Mouse (Mus musculus) C2C12 (cell line): ENCODE measurements at regions not wholly inside any gene's neighbourhood (a gene's known extent, or its start where the extent isn't known, plus 50 kb on each side); places are given as distances from the start of the nearest gene placed in this dataset.

ENCODE experiments used
- H3K27me3 ChIP-seq: one replicate; pipeline ENCODE4 v1.6.1; 2011; ENCODE audit not compliant: control insufficient read depth, insufficient read depth, insufficient read length
- H3K36me3 ChIP-seq: one replicate; pipeline ENCODE4 v1.6.1; 2011; ENCODE audit not compliant: control insufficient read depth, insufficient read depth
- H3K4me3 ChIP-seq: one replicate; pipeline ENCODE4 v1.5.1; 2011; ENCODE audit warnings: mild to moderate bottlenecking, control low read depth; ENCODE audit not compliant: poor library complexity, insufficient read depth, severe bottlenecking
- H3K79me2 ChIP-seq: one replicate; pipeline ENCODE4 v1.6.1; 2011; ENCODE audit not compliant: control insufficient read depth, insufficient read depth
- H3K79me3 ChIP-seq: one replicate; pipeline ENCODE4 v1.6.1; 2011; ENCODE audit warnings: low read depth, control low read depth
- H3ac ChIP-seq: one replicate; pipeline ENCODE3; 2011; ENCODE audit warnings: low read depth; ENCODE audit not compliant: control insufficient read depth, insufficient read length
- CEBPB ChIP-seq: IDR thresholded peaks from one replicate; pipeline ENCODE4 v1.6.1; 2011; ENCODE audit warnings: low read depth, mild to moderate bottlenecking, control low read depth, moderate library complexity
- CTCF ChIP-seq: IDR thresholded peaks from one replicate; pipeline ENCODE4 v1.5.1; 2011; ENCODE audit not compliant: control insufficient read depth, insufficient read depth, insufficient read length
- FOSL1 ChIP-seq: IDR thresholded peaks from one replicate; pipeline ENCODE4 v1.8.0; 2011; ENCODE audit warnings: mild to moderate bottlenecking, low read length; ENCODE audit not compliant: poor library complexity, insufficient read depth, severe bottlenecking
- MAX ChIP-seq: IDR thresholded peaks from one replicate; pipeline ENCODE4 v1.6.1; 2011; ENCODE audit warnings: mild to moderate bottlenecking, control low read depth
- MYOD1 ChIP-seq: IDR thresholded peaks from one replicate; pipeline ENCODE4 v1.6.1; 2011; ENCODE audit warnings: low read depth; ENCODE audit not compliant: control insufficient read depth, insufficient read length
- MYOG ChIP-seq: IDR thresholded peaks from one replicate; pipeline ENCODE4 v1.6.1; 2011; ENCODE audit not compliant: control insufficient read depth, insufficient read length; ENCODE audit errors: extremely low read depth
- USF1 ChIP-seq: IDR thresholded peaks from one replicate; pipeline ENCODE4 v1.6.1; 2011; ENCODE audit warnings: low read depth, mild to moderate bottlenecking, control low read depth, moderate library complexity

GRCm38 (mm10) chr3:60138319-60138718, 56.6 kb downstream of the Sucnr1 start:
- Histone ChIP-seq H3K79me2 (no peaks in the 10 kb centered on the region), H3K79me3 (no peaks in the 10 kb centered on the region), H3K36me3 (no peaks in the 10 kb centered on the region), H3ac (no peak overlapping the region), H3K4me3 (no peak overlapping the region), H3K27me3 (no peaks in the 10 kb centered on the region)
- no peak for TF ChIP-seq MYOG
- no peak for TF ChIP-seq USF1
- no peak for TF ChIP-seq CTCF
- TF ChIP-seq CEBPB, result no peak
- TF ChIP-seq FOSL1, result no peak
- TF ChIP-seq MYOD1, result no peak
- no peak for TF ChIP-seq MAX

GRCm38 (mm10) chr3:60159865-60160264, 78.2 kb downstream of the Sucnr1 start:
- H3K79me3 ChIP-seq, result no peaks in the 10 kb centered on the region
- no peaks in the 10 kb centered on the region for H3K36me3 ChIP-seq
- TF ChIP-seq CEBPB (no peak), USF1 (no peak), MYOG (no peak), MYOD1 (no peak), CTCF (no peak), FOSL1 (no peak)
- no peaks in the 10 kb centered on the region for H3K79me2 ChIP-seq
- no peak overlapping the region for H3ac ChIP-seq
- H3K27me3 ChIP-seq, result no peaks in the 10 kb centered on the region
- no peak overlapping the region for H3K4me3 ChIP-seq

GRCm38 (mm10) chr3:60167633-60168032, 86.0 kb downstream of the Sucnr1 start:
- Histone ChIP-seq H3K36me3 (no peaks in the 10 kb centered on the region), H3K79me3 (no peaks in the 10 kb centered on the region), H3K79me2 (no peaks in the 10 kb centered on the region), H3K4me3 (no peak overlapping the region), H3ac (no peak overlapping the region), H3K27me3 (no peaks in the 10 kb centered on the region)
- TF ChIP-seq CTCF (no peak), MYOG (no peak), MYOD1 (no peak), MAX (no peak), USF1 (no peak), FOSL1 (no peak), CEBPB (no peak)

- Histone ChIP-seq H3K36me3 (no peaks in the 10 kb centered on the region), H3K79me3 (no peaks in the 10 kb centered on the region), H3ac (no peak overlapping the region), H3K79me2 (no peaks in the 10 kb centered on the region), H3K27me3 (no peaks in the 10 kb centered on the region), H3K4me3 (no peak overlapping the region)
- TF ChIP-seq MYOG (no peak), USF1 (no peak), FOSL1 (no peak), CEBPB (no peak), MYOD1 (no peak), MAX (no peak), CTCF (no peak)
These were observed 86.7 kb downstream of the Sucnr1 start for GRCm38 (mm10) chr3:60168135-60168926.

GRCm38 (mm10) chr3:60169606-60170005, 87.9 kb downstream of the Sucnr1 start:
- Histone ChIP-seq H3K36me3 (no peaks in the 10 kb centered on the region), H3K79me2 (no peaks in the 10 kb centered on the region), H3K27me3 (no peaks in the 10 kb centered on the region), H3ac (no peak overlapping the region), H3K4me3 (no peak overlapping the region), H3K79me3 (no peaks in the 10 kb centered on the region)
- TF ChIP-seq USF1, result no peak
- no peak for TF ChIP-seq MAX
- TF ChIP-seq MYOG, result no peak
- no peak for TF ChIP-seq MYOD1
- TF ChIP-seq CEBPB, result no peak
- TF ChIP-seq CTCF, result no peak
- TF ChIP-seq FOSL1, result no peak
